Mouse (Mus musculus): Measurements from ENCODE around the gene Anxa6.

GRCm38 (mm10) chr11:54952651-54953050 lies 80.6 kb downstream of the Anxa6 start:
- TF ChIP-seq CTCF (IDR thresholded peaks at IDR 0.05; ENCODE audit: control insufficient read depth, insufficient read depth, low read length) (no peak), POLR2A (IDR thresholded peaks at IDR 0.05; ENCODE audit: borderline replicate concordance, control insufficient read depth, low read depth, low read length) (no peak)
